Mouse (Mus musculus): ENCODE results near the gene Ak9. TPM values are rescaled to one million over a fixed set of nuclear protein-coding genes. Genes with fewer than 3 reads are reported as not detected.

Gene Ak9
- total and polyA plus RNA-seq, 3 experiments, result 0.21 TPM; not detected in 2

DNA sequence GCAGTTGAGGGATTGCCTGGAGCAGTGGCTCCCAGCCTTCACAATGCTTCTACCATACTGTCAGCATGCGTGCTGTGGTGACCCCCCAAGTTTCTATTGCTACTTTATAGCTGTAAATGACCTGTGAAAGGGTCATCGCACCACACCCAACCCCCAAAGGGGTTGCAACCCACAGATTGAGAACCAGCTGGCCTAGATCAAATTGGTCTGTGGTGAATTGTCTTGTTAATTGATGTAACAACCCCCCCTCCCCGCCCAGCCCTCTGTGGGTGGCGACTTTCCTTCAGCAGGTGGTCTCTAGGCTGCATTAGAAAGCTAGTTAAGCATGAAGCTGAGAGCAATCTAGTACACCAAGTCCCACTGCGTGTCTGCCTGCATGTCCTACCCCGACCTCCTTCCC, 163.5 kb downstream of the Ak9 start:
- H3K27ac ChIP-seq (ENCODE audit: control insufficient read depth, low read depth, low read length), result no peak overlapping the region
- no peaks in the 10 kb centered on the region for H3K9me3 ChIP-seq (replicated peaks; ENCODE audit: insufficient read depth, low read length)
- no peak overlapping the region for H3K4me3 ChIP-seq (ENCODE audit: control insufficient read depth in 1 of 2, insufficient read depth in 1 of 2, low read depth in 2 of 2, low read length in 2 of 2)
- H3K36me3 ChIP-seq (ENCODE audit: control insufficient read depth in 1 of 2, insufficient read depth in 2 of 2, low read length in 2 of 2), result peaks cover 2 to 5% of the 10 kb centered on the region in 2 experiments; a peak in 3 of 4 replicates
- H3K9ac ChIP-seq (ENCODE audit: control insufficient read depth, low read depth, low read length, poor library complexity, severe bottlenecking), result no peak overlapping the region
- TF ChIP-seq POLR2AphosphoS5 (IDR thresholded peaks at IDR 0.05; ENCODE audit: borderline replicate concordance, low read depth, low read length) (no peak), JUND (IDR thresholded peaks at IDR 0.05; ENCODE audit: low read depth, low read length) (no peak), E2F4 (IDR thresholded peaks at IDR 0.05; ENCODE audit: borderline replicate concordance, low read depth, low read length) (no peak), MAZ (IDR thresholded peaks at IDR 0.05; ENCODE audit: low read depth, low read length) (no peak), GATA1 (IDR thresholded peaks at IDR 0.05; ENCODE audit: low read depth, low read length) (no peak)
- no peaks in the 10 kb centered on the region for H3K27me3 ChIP-seq (ENCODE audit: control insufficient read depth in 1 of 2, insufficient read depth in 2 of 2, low read length in 2 of 2)
- no peaks in the 10 kb centered on the region for H3K79me2 ChIP-seq (ENCODE audit: control insufficient read depth, insufficient read depth, low read length, poor library complexity)
- DNase-seq (ENCODE audit: low read depth, low spot score), result no peak
- H3K4me1 ChIP-seq (ENCODE audit: control insufficient read depth in 1 of 2, insufficient read depth in 2 of 2, low read length in 2 of 2), result peaks cover 4 to 7% of the 10 kb centered on the region in 2 experiments; a peak in 2 of 4 replicates

DNA sequence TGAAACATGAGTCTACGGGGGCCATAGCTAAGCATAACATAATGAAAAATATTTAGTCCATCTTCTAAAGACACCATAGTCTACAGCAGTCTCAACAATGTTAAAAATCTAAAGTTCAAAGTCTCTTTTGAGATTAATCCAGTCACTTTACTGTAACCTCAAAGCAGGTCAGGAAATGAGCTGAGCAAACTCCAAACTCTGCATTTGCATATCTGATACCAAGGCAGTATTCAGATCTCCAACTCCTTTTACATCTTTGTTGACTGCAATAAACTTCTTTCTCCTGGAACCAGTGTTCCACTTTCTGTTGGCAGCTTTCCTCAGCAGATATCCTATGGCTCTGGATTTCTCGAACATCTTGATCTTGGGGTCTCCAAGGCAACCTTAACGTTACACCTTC, 166.9 kb downstream of the Ak9 start:
- TF ChIP-seq GATA1 (IDR thresholded peaks at IDR 0.05; ENCODE audit: low read depth, low read length), result 0 out of 2 replicates have a peak, but pooled peaks have one; percentile 22
- no peak for TF ChIP-seq ZC3H11A (IDR thresholded peaks at IDR 0.05; ENCODE audit: low read depth, low read length)
- TF ChIP-seq MXI1 (IDR thresholded peaks at IDR 0.05; ENCODE audit: low read depth, low read length), result no peak

DNA sequence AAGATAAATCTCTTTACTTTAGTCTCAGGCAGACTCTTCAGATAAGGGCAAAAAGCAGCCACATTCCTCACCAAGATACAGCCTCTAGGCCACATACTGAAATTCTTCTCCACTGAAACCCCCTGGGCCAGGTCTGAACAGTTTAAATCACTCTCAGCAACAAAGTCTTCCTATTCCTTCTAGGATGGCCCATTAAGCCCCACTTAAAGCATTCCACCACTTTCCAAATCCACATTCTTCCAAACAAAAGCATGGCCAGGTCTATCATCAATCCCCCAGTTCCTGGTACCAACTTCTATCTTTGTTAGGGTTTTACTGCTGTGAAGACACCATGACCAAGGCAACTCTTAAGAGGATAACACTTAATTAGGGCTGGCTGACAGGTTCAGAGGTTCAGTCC, 168.8 kb downstream of the Ak9 start:
- H3K9me3 ChIP-seq (replicated peaks; ENCODE audit: insufficient read depth, low read length), result no peaks in the 10 kb centered on the region
- no peaks in the 10 kb centered on the region for H3K27me3 ChIP-seq (ENCODE audit: control insufficient read depth in 1 of 2, insufficient read depth in 2 of 2, low read length in 2 of 2)
- TF ChIP-seq RCOR1 (IDR thresholded peaks at IDR 0.05; ENCODE audit: low read depth, low read length) (peak; percentile 66; the same call in 1 of the 2 replicates), ZMIZ1 (IDR thresholded peaks at IDR 0.05; ENCODE audit: low read depth, low read length) (no peak), EP300 (IDR thresholded peaks at IDR 0.05; ENCODE audit: low read depth in 1 of 2, low read length in 2 of 2) (0 out of 4 replicates have a peak, but pooled peaks of 1 of the 2 experiments have one; percentile 5), POLR2AphosphoS2 (IDR thresholded peaks at IDR 0.05; ENCODE audit: low read length) (no peak)
- H3K36me3 ChIP-seq (ENCODE audit: control insufficient read depth in 1 of 2, insufficient read depth in 2 of 2, low read length in 2 of 2), result peaks cover 0 to 29% of the 10 kb centered on the region in 2 experiments; a peak in 2 of 4 replicates
- H3K4me1 ChIP-seq (ENCODE audit: control insufficient read depth in 1 of 2, insufficient read depth in 2 of 2, low read length in 2 of 2), result peaks cover 18 to 38% of the 10 kb centered on the region in 2 experiments
- no peak for DNase-seq (ENCODE audit: low read depth, low spot score)
- H3K27ac ChIP-seq (ENCODE audit: control insufficient read depth, low read depth, low read length), result no peak overlapping the region
- H3K9ac ChIP-seq (ENCODE audit: control insufficient read depth, low read depth, low read length, poor library complexity, severe bottlenecking), result no peak overlapping the region
- no peak overlapping the region for H3K4me3 ChIP-seq (ENCODE audit: control insufficient read depth in 1 of 2, insufficient read depth in 1 of 2, low read depth in 2 of 2, low read length in 2 of 2)
- H3K79me2 ChIP-seq (ENCODE audit: control insufficient read depth, insufficient read depth, low read length, poor library complexity), result no peaks in the 10 kb centered on the region

More for the DNA sequence above, 166.9 kb downstream of the Ak9 start:
- Histone ChIP-seq H3K4me3 (ENCODE audit: control insufficient read depth in 1 of 2, insufficient read depth in 1 of 2, low read depth in 2 of 2, low read length in 2 of 2) (no peak overlapping the region), H3K9me3 (replicated peaks; ENCODE audit: insufficient read depth, low read length) (no peaks in the 10 kb centered on the region), H3K36me3 (ENCODE audit: control insufficient read depth in 1 of 2, insufficient read depth in 2 of 2, low read length in 2 of 2) (peaks cover 0 to 27% of the 10 kb centered on the region in 2 experiments; a peak in 2 of 4 replicates), H3K9ac (ENCODE audit: control insufficient read depth, low read depth, low read length, poor library complexity, severe bottlenecking) (no peak overlapping the region), H3K27me3 (ENCODE audit: control insufficient read depth in 1 of 2, insufficient read depth in 2 of 2, low read length in 2 of 2) (no peaks in the 10 kb centered on the region), H3K27ac (ENCODE audit: control insufficient read depth, low read depth, low read length) (no peak overlapping the region), H3K4me1 (ENCODE audit: control insufficient read depth in 1 of 2, insufficient read depth in 2 of 2, low read length in 2 of 2) (peaks cover 16 to 34% of the 10 kb centered on the region in 2 experiments), H3K79me2 (ENCODE audit: control insufficient read depth, insufficient read depth, low read length, poor library complexity) (no peaks in the 10 kb centered on the region)
- DNase-seq (ENCODE audit: low read depth, low spot score), result no peak

All from MEL (cell line).